Mouse (Mus musculus): ENCODE data around the gene Lbx1.

GRCm38 (mm10) chr19:45262995-45263394, 27.4 kb upstream of the Lbx1 start:
- no peak for TF ChIP-seq ZNF384 (IDR thresholded peaks at IDR 0.05; ENCODE audit: low read depth, low read length)
- TF ChIP-seq POLR2A (IDR thresholded peaks at IDR 0.05; ENCODE audit: low read depth, low read length): no peak
- TF ChIP-seq CTCF (conservative IDR thresholded peaks at IDR 0.05 in 1 of 2, IDR thresholded peaks at IDR 0.05 in 1 of 2; ENCODE audit: low read depth in 2 of 2, low read length in 2 of 2): no peak
- TF ChIP-seq BHLHE40 (IDR thresholded peaks at IDR 0.05; ENCODE audit: low read depth, low read length): no peak
- no peak for TF ChIP-seq SMC3 (IDR thresholded peaks at IDR 0.05; ENCODE audit: low read depth, low read length)
- no peak for TF ChIP-seq USF1 (IDR thresholded peaks at IDR 0.05; ENCODE audit: low read depth, low read length)
- TF ChIP-seq KAT2A (IDR thresholded peaks at IDR 0.05; ENCODE audit: insufficient replicate concordance, low read length): no peak
- TF ChIP-seq CHD2 (IDR thresholded peaks at IDR 0.05; ENCODE audit: low read length): no peak
- no peak for TF ChIP-seq MYC (IDR thresholded peaks at IDR 0.05; ENCODE audit: low read depth, low read length)
- no peak for TF ChIP-seq MAZ (IDR thresholded peaks at IDR 0.05; ENCODE audit: low read depth, low read length)
- TF ChIP-seq ZKSCAN1 (IDR thresholded peaks at IDR 0.05; ENCODE audit: borderline replicate concordance, low read depth, low read length): no peak
- TF ChIP-seq TCF12 (IDR thresholded peaks at IDR 0.05; ENCODE audit: low read depth, low read length): no peak
- no peak for TF ChIP-seq MAX (IDR thresholded peaks at IDR 0.05; ENCODE audit: low read length)

Data from CH12.LX (cell line).